27 mouse cellular contexts compared by ENCODE assay signal in the genomic region with DNA sequence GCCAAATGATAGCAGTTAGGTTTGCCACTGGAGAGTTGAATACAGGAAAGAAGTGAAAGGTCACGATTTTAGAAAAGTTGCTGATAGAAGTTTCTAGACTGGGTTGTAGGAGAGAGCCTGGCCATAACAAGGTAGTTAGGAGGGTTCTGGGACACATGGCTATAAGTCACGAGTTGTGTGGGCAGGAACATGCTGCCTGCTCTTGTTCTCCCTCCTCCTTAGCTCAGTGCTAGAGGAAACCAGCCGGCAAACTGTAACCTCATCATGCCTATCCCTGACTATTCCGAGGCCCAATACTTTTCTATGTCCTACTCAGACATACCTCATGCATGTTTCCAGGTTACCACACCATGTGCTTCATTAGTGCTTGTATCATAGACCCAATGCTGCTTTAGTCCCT.
DNase-seq lines count a peak whose midpoint lies in the region; ATAC-seq and TF ChIP-seq lines count a peak whose summit lies in the region.
"Had no signal": no experiment of that assay in that cellular context is flagged by ENCODE, and none has a peak within 500 bp of the region (broad histone marks: within the 10 kb centered on the region; RNA-seq: fewer than 3 reads in every experiment).

No protein-coding gene starts in this region.

- H3K9me3 ChIP-seq in midbrain, embryonic 16.5 days (replicated peaks; ENCODE audit: control insufficient read depth, low read length, poor library complexity, severe bottlenecking): no peaks in the 10 kb centered on the region
- H3K9me3 ChIP-seq: embryonic facial prominence, embryonic 12.5 days; embryonic facial prominence, embryonic 15.5 days; G1E; heart, embryonic 12.5 days; heart, embryonic 15.5 days had no signal

- H3K4me2 ChIP-seq in midbrain, embryonic 16.5 days (ENCODE audit: low read length): no peak overlapping the region
- H3K4me2 ChIP-seq: embryonic facial prominence, embryonic 12.5 days; embryonic facial prominence, embryonic 15.5 days; heart, embryonic 12.5 days; heart, embryonic 15.5 days; hindbrain, embryonic 14.5 days had no signal

- H3K9ac ChIP-seq in midbrain, embryonic 16.5 days (ENCODE audit: low read depth, low read length): no peak overlapping the region
- H3K9ac ChIP-seq: embryonic facial prominence, embryonic 12.5 days; embryonic facial prominence, embryonic 15.5 days; forebrain, postnatal 0 days; heart, embryonic 12.5 days; heart, embryonic 15.5 days; hindbrain, embryonic 14.5 days had no signal

- 87% methylated on average over 4 of the region's 4 CpGs for WGBS in midbrain, embryonic 16.5 days

- H3K4me3 ChIP-seq in gastrocnemius, adult 2 months: no peak overlapping the region
- no peak overlapping the region for H3K4me3 ChIP-seq in layer of hippocampus, adult 2 months
- H3K4me3 ChIP-seq in midbrain, embryonic 16.5 days (ENCODE audit: low read depth, low read length): no peak overlapping the region
- H3K4me3 ChIP-seq: embryonic facial prominence, embryonic 12.5 days; embryonic facial prominence, embryonic 15.5 days; heart, embryonic 12.5 days; heart, embryonic 15.5 days had no signal

- H3K27ac ChIP-seq in gastrocnemius, adult 2 months: 0 out of 2 replicates have a peak overlapping the region, but pooled peaks have one; percentile 16
- H3K27ac ChIP-seq in layer of hippocampus, adult 2 months: peak overlapping the region; percentile 52; the same call in 1 of the 2 replicates
- H3K27ac ChIP-seq in midbrain, embryonic 16.5 days (ENCODE audit: low read length): no peak overlapping the region
- H3K27ac ChIP-seq: embryonic facial prominence, embryonic 12.5 days; embryonic facial prominence, embryonic 15.5 days; heart, embryonic 15.5 days; hindbrain, embryonic 14.5 days; hindbrain, postnatal 0 days had no signal

- no peaks in the 10 kb centered on the region for H3K27me3 ChIP-seq in midbrain, embryonic 16.5 days (ENCODE audit: control insufficient read depth, insufficient read depth, low read depth, low read length)
- H3K27me3 ChIP-seq: CH12.LX; embryonic facial prominence, embryonic 12.5 days; embryonic facial prominence, embryonic 15.5 days; heart, embryonic 12.5 days; heart, embryonic 15.5 days had no signal

- no peaks in the 10 kb centered on the region for H3K36me3 ChIP-seq in midbrain, embryonic 16.5 days (ENCODE audit: control insufficient read depth, insufficient read depth, low read length)
- H3K36me3 ChIP-seq: embryonic facial prominence, embryonic 12.5 days; embryonic facial prominence, embryonic 15.5 days; G1E; heart, embryonic 12.5 days; heart, embryonic 15.5 days had no signal

- intact Hi-C loops in gastrocnemius, adult 2 months (cut with DNase I): no loop called here
- intact Hi-C loops in gastrocnemius, postnatal 36 days (cut with DNase I): no loop called here

- no peak for DNase-seq in gastrocnemius, adult 2 months
- DNase-seq in gastrocnemius, postnatal 36 days: no peak
- no peak for DNase-seq in layer of hippocampus, adult 2 months (ENCODE audit: low spot score in 2 of 2)
- DNase-seq in layer of hippocampus, adult 8-10 months (ENCODE audit: low spot score in 2 of 2): no peak
- peak; percentile 53 for DNase-seq in brain, adult 2 months (ENCODE audit: low read depth, low spot score)
- DNase-seq in thymus, postnatal 10 days (ENCODE audit: low spot score in 2 of 2): no peak
- DNase-seq: adrenal gland, adult 2 months; adrenal gland, postnatal 14 days; B cell, adult 2 months; cerebellum, adult 18-20 months; cerebellum, adult 9-11 months; cerebellum, postnatal 25 days; forebrain, postnatal 0 days; gastrocnemius, postnatal 14 days; heart, postnatal 10 days; heart, postnatal 4 days had no signal

- H3K4me1 ChIP-seq in midbrain, embryonic 16.5 days (ENCODE audit: control insufficient read depth, insufficient read depth, low read length): no peaks in the 10 kb centered on the region
- H3K4me1 ChIP-seq: embryonic facial prominence, embryonic 12.5 days; embryonic facial prominence, embryonic 15.5 days; heart, embryonic 15.5 days had no signal

- no peak for TF ChIP-seq CTCF in gastrocnemius, adult 2 months (IDR thresholded peaks at IDR 0.05)
- TF ChIP-seq CTCF in layer of hippocampus, adult 2 months (conservative IDR thresholded peaks at IDR 0.05): no peak

- no peak for ATAC-seq in midbrain, embryonic 16.5 days
- ATAC-seq: forebrain, embryonic 14.5 days; forebrain, postnatal 0 days; hindbrain, postnatal 0 days; inflammation-experienced regulatory T-cells, adult 6 months had no signal
